Mouse (Mus musculus): ENCODE data around the gene Pheta1. TPM values are rescaled to one million over a fixed set of nuclear protein-coding genes. Genes with fewer than 3 reads are reported as not detected.

The Pheta1 gene
- total RNA-seq (2014; fragmentation: Nextera tagmentation) = 2.9 and 4.2 TPM in 2 replicates
- total RNA-seq (2017) = 0.42 and 2.6 TPM in 2 replicates

- ATAC-seq (replicated peaks; ENCODE audit: low FRiP score, low TSS enrichment, poor library complexity, severe bottlenecking) = peak; percentile 82
Observed at GRCm38 (mm10) chr5:121848743-121849142, at the start of gene Pheta1. Gene Pheta1 (plus strand): TSS chr5:121848984.

DNA sequence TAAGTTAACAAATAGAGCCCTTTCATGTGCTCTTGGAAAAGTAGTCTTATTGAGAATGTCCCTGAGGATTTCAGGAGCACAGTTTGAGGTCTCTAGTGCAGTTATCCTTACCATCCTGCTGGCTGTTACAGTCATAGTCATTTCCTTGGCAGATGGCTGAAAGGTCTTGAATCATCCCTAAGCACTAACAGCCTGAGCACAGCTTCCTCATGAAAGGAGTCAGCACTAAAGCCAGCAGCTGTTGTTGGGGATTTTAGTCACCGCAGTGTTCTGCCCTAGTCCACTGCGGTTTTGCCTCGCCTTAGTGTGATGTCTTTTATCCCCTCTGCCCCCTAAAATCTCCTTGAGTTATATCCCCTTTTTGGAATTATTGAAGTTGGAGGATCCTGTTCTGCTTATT, 41.6 kb upstream of the Pheta1 start:
- no peak for ATAC-seq (replicated peaks; ENCODE audit: low FRiP score, low TSS enrichment, poor library complexity, severe bottlenecking)

- no peak for ATAC-seq (replicated peaks; ENCODE audit: low FRiP score, low TSS enrichment, poor library complexity, severe bottlenecking)
Observed at GRCm38 (mm10) chr5:121808202-121808601, 40.6 kb upstream of the Pheta1 start.

- ATAC-seq (replicated peaks; ENCODE audit: low FRiP score, low TSS enrichment, poor library complexity, severe bottlenecking) = no peak
Observed at GRCm38 (mm10) chr5:121809667-121810224, 39.0 kb upstream of the Pheta1 start.

GRCm38 (mm10) chr5:121810331-121811151, 38.2 kb upstream of the Pheta1 start:
- no peak for ATAC-seq (replicated peaks; ENCODE audit: low FRiP score, low TSS enrichment, poor library complexity, severe bottlenecking)

- peak; percentile 55 for ATAC-seq (replicated peaks; ENCODE audit: low FRiP score, low TSS enrichment, poor library complexity, severe bottlenecking)
Observed at GRCm38 (mm10) chr5:121811485-121811931, 37.3 kb upstream of the Pheta1 start.

DNA sequence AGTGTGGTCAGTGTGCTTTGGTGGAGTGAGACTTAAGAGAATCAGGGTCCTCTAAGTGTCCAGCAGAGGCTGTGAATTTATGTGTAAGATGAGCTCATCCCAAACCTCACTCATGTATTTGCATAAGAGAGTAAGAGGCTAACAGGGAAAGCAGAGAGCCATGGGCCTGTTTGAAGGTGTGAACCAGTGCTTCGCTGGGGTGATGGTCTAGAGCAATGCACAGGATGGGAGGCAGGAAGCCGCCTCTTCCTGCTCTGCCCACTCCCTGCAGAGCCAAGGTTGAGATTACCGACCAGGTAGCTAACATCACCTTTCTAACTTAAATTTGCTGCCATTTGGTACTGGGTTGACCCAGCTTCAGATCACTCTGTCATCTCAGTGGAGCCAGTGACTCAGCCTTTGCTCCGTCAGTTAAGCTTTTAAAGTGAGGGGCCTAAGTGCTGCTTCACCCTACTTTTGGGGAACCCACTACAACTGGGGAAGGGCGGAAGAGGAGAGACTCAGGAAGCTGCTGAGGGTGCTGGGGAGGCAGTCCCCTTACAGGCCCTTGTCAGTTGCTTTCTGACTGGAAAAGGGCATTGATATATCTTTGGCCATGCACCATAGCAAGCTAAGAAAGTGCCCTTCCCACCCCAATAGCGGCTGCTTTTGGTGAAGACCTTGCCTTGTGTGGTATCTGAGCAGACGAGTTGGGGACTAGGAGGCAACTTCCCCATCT, 36.1 kb upstream of the Pheta1 start:
- ATAC-seq (replicated peaks; ENCODE audit: low FRiP score, low TSS enrichment, poor library complexity, severe bottlenecking) = no peak

DNA sequence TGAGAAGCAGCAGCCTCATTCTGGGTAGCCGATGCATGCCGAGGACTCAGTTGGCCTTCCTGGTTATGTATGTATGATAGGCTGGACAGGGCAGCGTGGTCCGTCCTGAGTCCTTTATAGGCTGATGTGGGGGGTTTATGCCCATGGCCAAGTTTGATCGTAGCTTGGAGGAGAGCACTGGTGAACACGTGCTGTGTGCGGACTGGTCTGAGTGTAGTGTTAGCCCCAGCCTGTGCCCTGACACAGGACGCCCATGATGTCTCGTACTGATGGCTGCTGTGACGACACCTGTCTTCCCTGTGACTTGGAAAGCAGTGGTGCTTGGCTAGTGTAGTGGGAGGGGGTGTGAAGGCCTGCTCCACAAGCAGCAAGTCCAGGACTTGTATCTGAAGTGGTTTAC, 35.0 kb upstream of the Pheta1 start:
- no peak for ATAC-seq (replicated peaks; ENCODE audit: low FRiP score, low TSS enrichment, poor library complexity, severe bottlenecking)

GRCm38 (mm10) chr5:121815067-121815466, 33.7 kb upstream of the Pheta1 start:
- ATAC-seq (replicated peaks; ENCODE audit: low FRiP score, low TSS enrichment, poor library complexity, severe bottlenecking) = 0 out of 2 replicates have a peak, but pooled peaks have one; percentile 11

DNA sequence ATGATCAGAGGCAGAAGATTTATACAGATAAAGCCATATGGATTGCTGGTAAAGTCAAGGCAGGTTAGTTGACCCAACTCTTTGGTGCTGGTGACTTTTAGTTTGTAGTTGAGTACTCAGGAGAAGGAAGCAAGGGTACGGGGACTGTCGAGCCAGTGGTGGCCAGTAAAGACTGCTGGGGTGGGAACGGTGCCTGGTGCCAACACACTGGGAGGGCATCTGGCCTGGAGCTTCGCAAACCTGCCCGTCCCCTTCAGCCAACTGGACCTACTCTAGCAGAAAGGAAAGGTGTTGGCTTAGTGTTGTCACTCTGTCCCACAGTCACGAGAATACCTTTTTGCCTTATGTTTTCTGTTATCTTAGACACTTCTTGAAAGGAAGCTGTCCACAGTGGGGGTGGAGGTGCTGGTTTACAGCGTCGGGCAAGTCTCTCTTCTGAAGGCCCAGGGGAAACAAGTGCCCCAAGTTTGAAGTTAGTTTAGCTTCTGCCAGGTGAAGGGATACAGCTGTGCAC, 32.9 kb upstream of the Pheta1 start:
- ATAC-seq (replicated peaks; ENCODE audit: low FRiP score, low TSS enrichment, poor library complexity, severe bottlenecking) = no peak

DNA sequence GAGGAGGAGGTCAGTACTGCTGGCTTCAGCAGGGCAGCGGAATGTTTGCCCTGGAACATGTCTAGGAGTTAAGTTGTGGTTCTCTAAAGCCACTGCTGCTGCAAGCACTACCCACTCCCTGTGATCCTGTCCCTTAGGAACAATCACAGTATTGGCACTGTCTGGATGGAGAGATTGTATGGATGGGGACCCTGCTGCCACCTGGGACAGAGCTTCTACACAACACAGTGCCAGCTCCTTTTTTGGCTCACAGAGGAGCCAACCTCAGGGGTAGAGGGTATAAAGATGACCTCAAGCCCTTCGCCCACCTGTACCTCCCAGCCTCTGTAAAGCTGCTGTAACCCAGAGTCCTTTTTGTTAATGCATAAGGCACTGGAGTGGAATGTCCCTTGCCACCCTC, 32.2 kb upstream of the Pheta1 start:
- ATAC-seq (replicated peaks; ENCODE audit: low FRiP score, low TSS enrichment, poor library complexity, severe bottlenecking) = no peak

- ATAC-seq (replicated peaks; ENCODE audit: low FRiP score, low TSS enrichment, poor library complexity, severe bottlenecking) = no peak
Observed at GRCm38 (mm10) chr5:121817551-121817950, 31.2 kb upstream of the Pheta1 start.

DNA sequence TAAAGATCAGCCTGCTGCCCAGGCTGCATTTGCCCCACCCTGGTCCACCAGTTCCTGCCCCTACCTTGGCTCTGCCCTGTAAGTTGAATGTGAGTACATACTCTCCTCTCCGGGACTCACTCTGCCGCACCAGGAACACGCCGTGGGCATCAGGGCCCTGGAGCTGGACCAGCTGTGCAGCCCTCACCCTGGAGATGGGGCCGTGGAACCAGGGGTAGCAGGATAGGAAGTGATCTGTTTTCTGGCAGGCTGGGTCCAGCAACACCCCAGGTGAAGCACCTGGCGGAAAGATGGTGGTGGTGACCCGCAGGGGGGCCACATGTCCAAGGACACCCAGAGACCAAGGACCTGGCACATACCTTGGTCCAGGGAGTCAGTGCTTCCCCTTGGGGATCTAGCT, 30.4 kb upstream of the Pheta1 start:
- no peak for ATAC-seq (replicated peaks; ENCODE audit: low FRiP score, low TSS enrichment, poor library complexity, severe bottlenecking)

DNA sequence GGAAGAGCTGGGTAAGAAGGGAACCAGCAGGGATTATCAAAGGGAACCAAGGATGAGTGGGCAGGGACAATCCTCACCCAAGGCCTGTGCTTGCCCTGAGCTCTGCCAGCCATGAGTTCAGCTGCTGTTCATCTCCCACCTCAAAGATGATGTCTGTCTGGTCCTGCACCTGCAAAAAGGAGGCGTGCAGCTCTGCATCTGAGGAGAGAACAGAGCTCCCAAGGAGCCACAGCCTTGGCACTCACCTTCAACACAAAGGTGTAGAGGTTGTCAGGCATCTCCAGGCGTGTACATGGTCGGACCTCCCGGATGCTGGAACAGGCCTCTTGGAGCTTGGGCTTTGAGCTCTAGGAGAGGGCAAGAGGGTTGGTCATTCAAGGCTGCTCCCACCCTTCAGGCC, 29.9 kb upstream of the Pheta1 start:
- ATAC-seq (replicated peaks; ENCODE audit: low FRiP score, low TSS enrichment, poor library complexity, severe bottlenecking) = no peak

DNA sequence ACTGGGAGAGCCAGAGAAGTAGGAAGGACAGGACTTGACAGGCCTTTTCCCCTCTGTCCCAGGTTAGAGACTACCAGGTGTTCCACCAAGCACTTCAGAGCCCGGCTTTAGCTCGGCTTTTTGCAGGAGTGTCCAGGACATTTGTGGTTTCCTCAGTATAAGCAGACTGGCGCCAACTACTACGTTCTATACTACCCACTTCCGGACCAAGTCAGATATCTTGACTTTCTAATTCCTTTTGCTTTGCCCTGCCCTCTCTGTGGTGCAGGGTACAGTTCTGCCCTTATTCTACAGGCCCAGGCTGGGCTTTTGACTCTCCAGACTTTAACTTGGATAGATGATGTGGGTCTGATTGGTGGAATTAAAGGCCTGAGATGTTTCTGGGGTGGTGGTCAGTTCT, 29.2 kb upstream of the Pheta1 start:
- no peak for ATAC-seq (replicated peaks; ENCODE audit: low FRiP score, low TSS enrichment, poor library complexity, severe bottlenecking)

DNA sequence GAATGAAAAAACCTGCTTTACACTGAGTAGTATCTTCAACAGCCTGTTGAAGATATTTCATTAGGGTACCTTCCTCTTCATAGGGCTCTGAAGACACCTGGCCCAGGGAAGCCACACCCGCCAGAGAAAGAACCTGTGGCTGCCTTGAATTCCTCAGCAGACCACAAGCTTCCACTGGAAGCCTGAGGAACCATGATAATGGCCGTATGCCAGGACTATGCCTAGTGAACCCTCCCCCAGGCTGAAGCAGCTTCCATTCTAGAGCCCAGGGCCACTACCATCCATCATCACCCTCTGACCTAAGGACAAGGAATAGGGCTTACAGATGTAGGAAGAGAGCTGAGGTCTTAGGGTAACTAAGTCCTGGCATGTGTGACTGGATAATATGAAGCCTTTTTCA, 28.6 kb upstream of the Pheta1 start:
- no peak for ATAC-seq (replicated peaks; ENCODE audit: low FRiP score, low TSS enrichment, poor library complexity, severe bottlenecking)

DNA sequence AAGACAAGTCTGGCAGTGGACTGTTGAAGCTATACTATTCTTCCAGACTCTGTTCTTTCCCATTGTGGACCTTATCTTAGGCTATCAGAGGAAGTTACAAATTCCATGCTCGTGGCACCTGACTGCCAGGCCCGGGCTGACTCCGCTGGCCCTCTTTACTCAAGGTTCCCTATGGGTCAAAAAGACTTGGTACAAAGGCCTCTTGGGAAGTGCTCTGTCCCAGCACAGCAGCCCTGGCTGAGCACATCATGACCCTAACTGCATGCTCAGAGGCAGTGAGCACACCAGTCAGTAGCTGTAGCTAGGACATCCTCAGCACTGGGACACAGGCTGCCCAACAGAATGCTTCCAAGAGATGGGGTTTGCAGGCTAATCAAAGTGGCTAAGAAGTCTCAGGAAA, 28.1 kb upstream of the Pheta1 start:
- no peak for ATAC-seq (replicated peaks; ENCODE audit: low FRiP score, low TSS enrichment, poor library complexity, severe bottlenecking)

GRCm38 (mm10) chr5:121821116-121821515, 27.7 kb upstream of the Pheta1 start:
- no peak for ATAC-seq (replicated peaks; ENCODE audit: low FRiP score, low TSS enrichment, poor library complexity, severe bottlenecking)

- ATAC-seq (replicated peaks; ENCODE audit: low FRiP score, low TSS enrichment, poor library complexity, severe bottlenecking) = no peak
Observed at GRCm38 (mm10) chr5:121821552-121821951, 27.2 kb upstream of the Pheta1 start.

DNA sequence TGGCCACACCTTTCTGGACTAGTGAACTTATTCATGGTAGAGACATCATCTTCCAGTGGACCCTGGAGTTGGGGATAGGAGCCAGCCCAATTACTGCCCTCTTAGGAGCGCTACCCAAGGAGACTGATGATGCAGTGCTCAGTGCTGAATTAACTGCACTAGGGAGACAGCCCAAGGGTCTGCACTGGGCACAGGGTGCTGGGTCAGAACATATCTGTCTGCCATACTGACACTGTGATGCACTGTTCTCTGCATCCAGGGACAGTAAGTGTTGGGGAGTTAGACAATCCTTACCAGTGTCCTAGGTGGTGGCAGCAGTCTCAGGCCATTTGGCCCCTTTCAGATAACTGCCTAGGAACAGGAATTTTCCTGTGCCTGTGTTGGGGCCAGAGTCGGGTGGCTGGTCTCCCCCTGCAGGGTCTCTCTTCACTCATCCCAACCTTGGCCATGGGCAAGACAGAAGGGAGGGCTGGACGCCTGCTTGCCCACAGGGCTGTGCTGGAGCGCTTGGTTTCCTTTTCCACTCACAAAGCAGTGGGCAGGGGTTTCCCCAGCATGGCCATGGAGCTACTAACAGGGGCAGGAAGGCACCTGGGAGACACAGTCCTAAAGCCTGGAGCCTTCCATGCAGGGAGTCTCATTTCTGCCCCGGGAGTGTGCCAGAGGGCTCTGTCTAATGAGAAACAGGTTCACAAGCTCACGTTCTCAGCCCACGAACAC, 25.8 kb upstream of the Pheta1 start:
- ATAC-seq (replicated peaks; ENCODE audit: low FRiP score, low TSS enrichment, poor library complexity, severe bottlenecking) = no peak
